Mouse (Mus musculus): ENCODE results near the gene Stx1a. TPM values are rescaled to one million over a fixed set of nuclear protein-coding genes. Genes with fewer than 3 reads are reported as not detected.

The Stx1a gene
- polyA plus RNA-seq, 1 experiment from 2014 or later = 27.8 TPM

DNA sequence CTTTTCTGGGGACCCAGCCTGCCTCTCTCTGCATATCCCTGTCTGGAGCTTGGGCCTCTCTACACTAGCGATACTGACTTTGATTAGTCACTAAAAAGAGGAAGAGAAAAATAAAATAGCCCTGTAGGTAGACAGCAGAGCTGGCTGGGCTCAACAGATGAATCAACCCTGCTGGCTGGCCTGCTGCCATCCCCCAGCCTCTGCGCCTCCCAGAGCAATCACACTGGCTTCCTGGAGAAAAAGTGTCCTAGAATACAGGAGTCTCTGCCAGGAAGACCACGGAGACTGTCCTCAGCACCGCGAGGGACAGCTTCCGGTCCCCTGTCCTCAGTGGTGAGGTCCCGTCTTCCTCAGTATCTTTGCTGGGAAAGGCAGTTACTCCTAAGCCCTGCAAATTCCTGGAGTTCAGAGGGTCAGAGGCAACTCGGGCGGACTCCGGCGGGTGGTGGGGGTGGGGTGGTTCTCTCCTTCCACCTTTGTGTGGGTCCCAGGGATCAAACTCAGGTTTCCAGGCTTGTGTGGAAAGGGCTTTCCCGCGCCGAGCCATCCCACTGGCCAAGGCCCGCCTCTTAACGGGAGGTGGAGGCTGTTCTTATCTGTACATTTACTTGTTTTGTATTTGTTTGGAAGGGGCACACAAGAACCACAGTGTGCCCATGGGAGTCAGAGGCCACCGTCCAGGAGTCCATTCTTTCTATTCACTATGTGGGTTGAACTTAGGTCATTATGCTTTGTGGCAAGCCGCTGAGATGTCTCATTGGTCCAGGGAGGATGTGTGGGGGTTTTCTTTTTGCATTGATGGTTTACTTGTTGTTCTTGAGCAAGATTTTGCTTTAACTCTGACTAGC, 5.9 kb downstream of the Stx1a start:
- Histone ChIP-seq H3K4me2 (replicated peaks) (no peak overlapping the region), H3K4me1 (peaks cover 11% of the 10 kb centered on the region), H3K4me3 (no peak overlapping the region), H3K27me3 (peaks cover 4% of the 10 kb centered on the region; the same call in 1 of the 2 replicates), H3K9ac (replicated peaks) (no peak overlapping the region), H3K9me3 (0 out of 2 replicates have a peak, but pooled peaks cover 3% of the 10 kb centered on the region), H3K27ac (replicated peaks) (no peak overlapping the region), H3K36me3 (no peaks in the 10 kb centered on the region)
- whole genome bisulfite sequencing = 58% methylated on average over 18 of the region's 18 CpGs
- no peak for ATAC-seq (ENCODE audit: low FRiP score, low read depth)

DNA sequence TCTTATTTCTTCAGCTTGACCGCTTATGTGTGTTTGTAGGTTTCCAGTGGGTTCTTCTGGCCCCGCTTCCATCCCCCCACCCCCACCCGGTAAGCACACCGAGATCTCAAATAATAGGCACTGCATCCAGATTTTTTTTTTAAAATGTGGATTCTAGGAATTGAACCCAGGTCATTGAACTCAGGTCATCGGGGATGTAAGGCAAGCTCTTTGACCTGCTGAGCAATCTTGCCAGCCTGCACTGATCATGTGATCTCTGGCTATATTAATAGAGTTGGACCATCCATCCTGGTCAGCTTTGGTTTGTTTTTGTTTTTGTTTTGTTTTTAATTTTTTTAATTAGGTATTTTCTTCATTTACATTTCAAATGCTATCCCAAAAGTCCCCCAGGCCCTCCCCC, 9.3 kb downstream of the Stx1a start:
- Histone ChIP-seq H3K27ac (replicated peaks) (no peak overlapping the region), H3K4me2 (replicated peaks) (no peak overlapping the region), H3K36me3 (0 out of 2 replicates have a peak, but pooled peaks cover 3% of the 10 kb centered on the region), H3K9ac (replicated peaks) (no peak overlapping the region), H3K27me3 (no peaks in the 10 kb centered on the region), H3K4me3 (no peak overlapping the region), H3K9me3 (0 out of 2 replicates have a peak, but pooled peaks cover 3% of the 10 kb centered on the region), H3K4me1 (peaks cover 7% of the 10 kb centered on the region; the same call in 1 of the 2 replicates)
- 93% methylated on average over 5 of the region's 5 CpGs for WGBS
- ATAC-seq (ENCODE audit: low FRiP score, low read depth) = no peak

DNA sequence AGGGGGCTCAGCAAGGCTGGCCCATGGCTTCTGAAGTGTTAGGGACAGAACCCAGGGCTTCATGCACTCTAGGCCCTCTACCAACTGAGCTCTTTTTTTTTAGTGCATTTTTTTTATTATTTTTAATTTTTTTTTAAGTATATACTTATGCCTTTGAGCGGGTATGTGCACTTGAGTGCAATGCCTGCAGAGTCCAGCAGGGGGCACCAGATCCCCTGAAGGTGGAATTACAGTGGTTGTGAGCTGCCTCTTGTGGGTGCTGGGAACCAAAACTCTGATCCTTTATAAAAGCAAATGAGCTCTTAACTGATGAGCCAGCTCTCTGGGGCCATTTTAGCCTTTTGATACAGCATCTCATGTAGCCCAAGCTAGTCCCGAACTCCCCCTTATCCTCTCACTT, 11.3 kb downstream of the Stx1a start:
- no peak overlapping the region for H3K4me2 ChIP-seq (replicated peaks)
- no peak for ATAC-seq (ENCODE audit: low FRiP score, low read depth)
- 91% methylated on average over 2 of the region's 2 CpGs for WGBS

GRCm38 (mm10) chr5:135035608-135036359, 12.5 kb downstream of the Stx1a start:
- no peak overlapping the region for H3K9ac ChIP-seq (replicated peaks)
- H3K27ac ChIP-seq (replicated peaks) = no peak overlapping the region
- no peak for ATAC-seq (ENCODE audit: low FRiP score, low read depth)
- 0 out of 2 replicates have a peak, but pooled peaks cover 15% of the 10 kb centered on the region for H3K36me3 ChIP-seq
- WGBS = 65% methylated on average over 18 of the region's 18 CpGs
- H3K9me3 ChIP-seq = no peaks in the 10 kb centered on the region
- H3K4me2 ChIP-seq (replicated peaks) = no peak overlapping the region
- no peaks in the 10 kb centered on the region for H3K4me1 ChIP-seq
- no peak overlapping the region for H3K4me3 ChIP-seq
- H3K27me3 ChIP-seq = no peaks in the 10 kb centered on the region

More for the DNA sequence above, 11.3 kb downstream of the Stx1a start:
- Histone ChIP-seq H3K4me3 (no peak overlapping the region), H3K9me3 (0 out of 2 replicates have a peak, but pooled peaks cover 3% of the 10 kb centered on the region), H3K27me3 (no peaks in the 10 kb centered on the region), H3K4me1 (no peaks in the 10 kb centered on the region), H3K36me3 (0 out of 2 replicates have a peak, but pooled peaks cover 15% of the 10 kb centered on the region), H3K27ac (replicated peaks) (no peak overlapping the region), H3K9ac (replicated peaks) (no peak overlapping the region)

GRCm38 (mm10) chr5:135037946-135038345, 14.7 kb downstream of the Stx1a start:
- WGBS = 93% methylated on average over 3 of the region's 3 CpGs
- Histone ChIP-seq H3K4me2 (replicated peaks) (no peak overlapping the region), H3K4me1 (no peaks in the 10 kb centered on the region), H3K4me3 (no peak overlapping the region), H3K9me3 (no peaks in the 10 kb centered on the region), H3K27ac (replicated peaks) (no peak overlapping the region), H3K36me3 (0 out of 2 replicates have a peak, but pooled peaks cover 15% of the 10 kb centered on the region), H3K27me3 (0 out of 2 replicates have a peak, but pooled peaks cover 5% of the 10 kb centered on the region), H3K9ac (replicated peaks) (no peak overlapping the region)
- no peak for ATAC-seq (ENCODE audit: low FRiP score, low read depth)

GRCm38 (mm10) chr5:135039541-135039940, 16.3 kb downstream of the Stx1a start:
- Histone ChIP-seq H3K27me3 (0 out of 2 replicates have a peak, but pooled peaks cover 5% of the 10 kb centered on the region), H3K9ac (replicated peaks) (no peak overlapping the region; the same call in 1 of the 2 replicates), H3K4me1 (no peaks in the 10 kb centered on the region), H3K27ac (replicated peaks) (no peak overlapping the region), H3K9me3 (no peaks in the 10 kb centered on the region), H3K4me3 (no peak overlapping the region), H3K4me2 (replicated peaks) (no peak overlapping the region), H3K36me3 (0 out of 2 replicates have a peak, but pooled peaks cover 15% of the 10 kb centered on the region)
- WGBS = 85% methylated on average over 9 of the region's 9 CpGs
- ATAC-seq (ENCODE audit: low FRiP score, low read depth) = no peak

- no peaks in the 10 kb centered on the region for H3K9me3 ChIP-seq
- 0 out of 2 replicates have a peak, but pooled peaks cover 5% of the 10 kb centered on the region for H3K27me3 ChIP-seq
- no peak overlapping the region for H3K4me3 ChIP-seq
- H3K36me3 ChIP-seq = 0 out of 2 replicates have a peak, but pooled peaks cover 21% of the 10 kb centered on the region
- ATAC-seq (ENCODE audit: low FRiP score, low read depth) = no peak
- H3K27ac ChIP-seq (replicated peaks) = no peak overlapping the region; the same call in 1 of the 2 replicates
- 48% methylated on average over 6 of the region's 6 CpGs for WGBS
- no peaks in the 10 kb centered on the region for H3K4me1 ChIP-seq
- H3K9ac ChIP-seq (replicated peaks) = no peak overlapping the region; the same call in 1 of the 2 replicates
- no peak overlapping the region for H3K4me2 ChIP-seq (replicated peaks)
These were observed 16.8 kb downstream of the Stx1a start for GRCm38 (mm10) chr5:135040059-135040458.

DNA sequence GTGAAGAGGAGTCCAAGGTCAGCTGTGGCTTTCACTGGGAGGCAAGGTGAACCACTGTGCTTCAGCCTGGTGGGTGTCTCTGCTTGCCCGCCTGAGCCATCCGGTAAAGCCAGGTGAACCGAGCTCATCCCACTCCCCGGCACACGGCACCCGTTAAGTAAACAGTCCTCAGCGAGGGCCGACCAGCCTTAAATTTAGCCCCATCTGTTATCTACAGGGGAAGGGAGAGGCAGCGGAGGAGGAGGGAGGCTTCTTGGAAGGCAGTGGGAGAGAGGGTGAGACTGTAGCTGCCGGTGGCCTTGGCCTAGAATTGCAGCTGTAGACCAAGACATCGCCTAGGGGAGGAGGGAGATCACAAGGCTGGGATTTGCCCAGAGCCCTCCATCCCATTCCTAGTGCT, 17.5 kb downstream of the Stx1a start:
- H3K9me3 ChIP-seq = no peaks in the 10 kb centered on the region
- peaks cover 28% of the 10 kb centered on the region; the same call in 1 of the 2 replicates for H3K36me3 ChIP-seq
- H3K4me1 ChIP-seq = no peaks in the 10 kb centered on the region
- H3K9ac ChIP-seq (replicated peaks) = 0 out of 2 replicates have a peak overlapping the region, but pooled peaks have one; percentile 11
- no peak overlapping the region for H3K4me2 ChIP-seq (replicated peaks)
- no peak for ATAC-seq (ENCODE audit: low FRiP score, low read depth)
- no peak overlapping the region for H3K27ac ChIP-seq (replicated peaks)
- H3K4me3 ChIP-seq = no peak overlapping the region
- 0 out of 2 replicates have a peak, but pooled peaks cover 5% of the 10 kb centered on the region for H3K27me3 ChIP-seq
- WGBS = 93% methylated on average over 11 of the region's 11 CpGs

GRCm38 (mm10) chr5:135042105-135042788, 19.0 kb downstream of the Stx1a start:
- Histone ChIP-seq H3K9ac (replicated peaks) (no peak overlapping the region), H3K36me3 (peaks cover 28% of the 10 kb centered on the region; the same call in 1 of the 2 replicates), H3K9me3 (no peaks in the 10 kb centered on the region), H3K4me3 (no peak overlapping the region), H3K4me1 (no peaks in the 10 kb centered on the region), H3K27ac (replicated peaks) (no peak overlapping the region), H3K27me3 (0 out of 2 replicates have a peak, but pooled peaks cover 5% of the 10 kb centered on the region), H3K4me2 (replicated peaks) (no peak overlapping the region)
- no peak for ATAC-seq (ENCODE audit: low FRiP score, low read depth)
- WGBS = 33% methylated on average over 21 of the region's 21 CpGs

DNA sequence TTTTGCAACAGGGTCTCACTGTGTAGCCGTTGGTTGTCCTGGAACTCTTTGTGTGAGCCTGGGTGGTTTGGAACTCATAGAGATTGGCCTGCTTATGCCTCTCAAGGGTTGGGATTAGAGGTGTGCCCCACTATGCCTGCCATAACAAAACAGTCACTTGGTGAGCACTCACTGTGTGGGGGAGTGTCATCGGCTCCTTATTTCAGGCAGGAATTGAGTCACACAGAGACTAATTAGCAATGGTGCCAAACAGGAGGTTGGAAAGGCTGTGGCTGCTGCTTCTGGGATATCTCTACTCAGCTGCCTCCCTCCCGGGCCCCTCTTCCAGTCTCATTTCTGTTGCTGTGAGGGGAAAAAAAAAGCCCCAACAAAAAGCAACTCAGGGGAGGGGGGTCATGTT, 21.3 kb downstream of the Stx1a start:
- 91% methylated on average over 3 of the region's 3 CpGs for WGBS
- Histone ChIP-seq H3K36me3 (peaks cover 17% of the 10 kb centered on the region; the same call in 1 of the 2 replicates), H3K27me3 (0 out of 2 replicates have a peak, but pooled peaks cover 5% of the 10 kb centered on the region), H3K4me1 (no peaks in the 10 kb centered on the region), H3K4me3 (no peak overlapping the region), H3K9ac (replicated peaks) (no peak overlapping the region), H3K27ac (replicated peaks) (no peak overlapping the region), H3K4me2 (replicated peaks) (no peak overlapping the region), H3K9me3 (no peaks in the 10 kb centered on the region)
- no peak for ATAC-seq (ENCODE audit: low FRiP score, low read depth)

- Histone ChIP-seq H3K4me2 (replicated peaks) (no peak overlapping the region), H3K4me3 (no peak overlapping the region), H3K36me3 (peaks cover 35% of the 10 kb centered on the region), H3K9ac (replicated peaks) (no peak overlapping the region), H3K4me1 (no peaks in the 10 kb centered on the region), H3K27ac (replicated peaks) (no peak overlapping the region), H3K9me3 (no peaks in the 10 kb centered on the region), H3K27me3 (no peaks in the 10 kb centered on the region)
- no peak for ATAC-seq (ENCODE audit: low FRiP score, low read depth)
- 91% methylated on average over 5 of the region's 5 CpGs for WGBS
These were observed 25.3 kb downstream of the Stx1a start for GRCm38 (mm10) chr5:135048539-135048938.
